Mouse (Mus musculus): ENCODE measurements at regions not wholly inside any gene's neighbourhood (a gene's known extent, or its start where the extent isn't known, plus 50 kb on each side); places are given as distances from the start of the nearest gene placed in this dataset.

- H3K36me3 ChIP-seq (ENCODE audit: control insufficient read depth, insufficient read depth, low read length), result no peaks in the 10 kb centered on the region
- no peak overlapping the region for H3K4me3 ChIP-seq (ENCODE audit: low read depth, low read length)
- H3K9ac ChIP-seq (ENCODE audit: low read length), result no peak overlapping the region
- peak overlapping the region; percentile 18; the same call in 1 of the 2 replicates for H3K4me2 ChIP-seq (ENCODE audit: low read depth, low read length, severe bottlenecking)
- 8% methylated on average over 12 of the region's 12 CpGs for WGBS
- no peaks in the 10 kb centered on the region for H3K27me3 ChIP-seq (ENCODE audit: control insufficient read depth, insufficient read depth, low read length)
- no peaks in the 10 kb centered on the region for H3K9me3 ChIP-seq (ENCODE audit: control insufficient read depth, low read length)
- no peak for ATAC-seq (replicated peaks; ENCODE audit: low FRiP score)
- H3K27ac ChIP-seq (ENCODE audit: low read depth, low read length), result no peak overlapping the region
- no peak for DNase-seq (ENCODE audit: low spot score)
- H3K4me1 ChIP-seq (replicated peaks; ENCODE audit: control insufficient read depth, insufficient read depth, low read length), result peaks cover 13% of the 10 kb centered on the region; the same call in 1 of the 2 replicates
Measured at GRCm38 (mm10) chr3:104305904-104306563, 85.9 kb upstream of the Magi3 start.

GRCm38 (mm10) chr3:104303577-104303976 is 83.4 kb upstream of the Magi3 start:
- Histone ChIP-seq H3K9ac (ENCODE audit: low read length) (no peak overlapping the region), H3K4me1 (replicated peaks; ENCODE audit: control insufficient read depth, insufficient read depth, low read length) (peaks cover 9% of the 10 kb centered on the region; the same call in 1 of the 2 replicates), H3K36me3 (ENCODE audit: control insufficient read depth, insufficient read depth, low read length) (no peaks in the 10 kb centered on the region), H3K27ac (ENCODE audit: low read depth, low read length) (no peak overlapping the region), H3K4me3 (ENCODE audit: low read depth, low read length) (no peak overlapping the region), H3K9me3 (ENCODE audit: control insufficient read depth, low read length) (no peaks in the 10 kb centered on the region), H3K4me2 (ENCODE audit: low read depth, low read length, severe bottlenecking) (no peak overlapping the region), H3K27me3 (ENCODE audit: control insufficient read depth, insufficient read depth, low read length) (no peaks in the 10 kb centered on the region)
- no peak for ATAC-seq (replicated peaks; ENCODE audit: low FRiP score)
- no peak for DNase-seq (ENCODE audit: low spot score)
- WGBS, result 86% methylated on average over 7 of the region's 7 CpGs

- Histone ChIP-seq H3K27me3 (ENCODE audit: control insufficient read depth, insufficient read depth, low read length) (no peaks in the 10 kb centered on the region), H3K36me3 (ENCODE audit: control insufficient read depth, insufficient read depth, low read length) (no peaks in the 10 kb centered on the region), H3K4me3 (ENCODE audit: low read depth, low read length) (no peak overlapping the region), H3K27ac (ENCODE audit: low read depth, low read length) (no peak overlapping the region), H3K4me1 (replicated peaks; ENCODE audit: control insufficient read depth, insufficient read depth, low read length) (peaks cover 3% of the 10 kb centered on the region), H3K4me2 (ENCODE audit: low read depth, low read length, severe bottlenecking) (no peak overlapping the region), H3K9me3 (ENCODE audit: control insufficient read depth, low read length) (no peaks in the 10 kb centered on the region), H3K9ac (ENCODE audit: low read length) (no peak overlapping the region)
- WGBS, result 81% methylated on average over 5 of the region's 5 CpGs
- no peak for ATAC-seq (replicated peaks; ENCODE audit: low FRiP score)
- no peak for DNase-seq (ENCODE audit: low spot score)
Measured at GRCm38 (mm10) chr3:104300201-104300600, 80.0 kb upstream of the Magi3 start.

- no peak overlapping the region for H3K4me2 ChIP-seq (ENCODE audit: low read depth, low read length, severe bottlenecking)
- WGBS, result 55% methylated on average over 4 of the region's 4 CpGs
- no peak overlapping the region for H3K27ac ChIP-seq (ENCODE audit: low read depth, low read length)
- DNase-seq (ENCODE audit: low spot score), result no peak
- no peaks in the 10 kb centered on the region for H3K36me3 ChIP-seq (ENCODE audit: control insufficient read depth, insufficient read depth, low read length)
- H3K4me3 ChIP-seq (ENCODE audit: low read depth, low read length), result no peak overlapping the region
- ATAC-seq (replicated peaks; ENCODE audit: low FRiP score), result no peak
- no peaks in the 10 kb centered on the region for H3K9me3 ChIP-seq (ENCODE audit: control insufficient read depth, low read length)
- no peaks in the 10 kb centered on the region for H3K27me3 ChIP-seq (ENCODE audit: control insufficient read depth, insufficient read depth, low read length)
- H3K4me1 ChIP-seq (replicated peaks; ENCODE audit: control insufficient read depth, insufficient read depth, low read length), result peaks cover 8% of the 10 kb centered on the region
- H3K9ac ChIP-seq (ENCODE audit: low read length), result no peak overlapping the region
Measured at GRCm38 (mm10) chr3:104298878-104299277, 78.7 kb upstream of the Magi3 start.

DNA sequence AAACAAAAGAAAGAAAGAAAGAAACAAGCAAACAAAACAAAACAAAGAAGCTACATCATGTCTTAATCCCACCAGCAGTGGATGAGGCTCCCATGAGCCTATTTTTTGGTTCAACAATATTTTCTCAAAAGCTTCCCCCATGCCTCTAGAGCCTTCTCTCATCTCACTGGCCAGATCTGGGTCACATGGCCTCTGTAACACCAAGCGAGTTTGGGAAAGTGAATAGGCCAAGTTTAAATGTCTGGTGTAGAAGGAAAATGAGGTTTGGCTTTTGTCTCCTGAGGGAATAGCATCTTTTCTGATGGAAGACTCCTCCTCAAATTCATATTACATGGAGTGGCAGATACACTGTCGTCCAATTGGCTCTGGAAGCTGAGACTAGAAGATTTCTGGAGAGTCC is 78.2 kb upstream of the Magi3 start:
- WGBS, result 97% methylated on average over 2 of the region's 2 CpGs
- H3K4me1 ChIP-seq (replicated peaks; ENCODE audit: control insufficient read depth, insufficient read depth, low read length), result peaks cover 8% of the 10 kb centered on the region
- no peak overlapping the region for H3K4me2 ChIP-seq (ENCODE audit: low read depth, low read length, severe bottlenecking)
- no peak overlapping the region for H3K4me3 ChIP-seq (ENCODE audit: low read depth, low read length)
- H3K9me3 ChIP-seq (ENCODE audit: control insufficient read depth, low read length), result no peaks in the 10 kb centered on the region
- H3K9ac ChIP-seq (ENCODE audit: low read length), result no peak overlapping the region
- no peak overlapping the region for H3K27ac ChIP-seq (ENCODE audit: low read depth, low read length)
- DNase-seq (ENCODE audit: low spot score) (no peak), ATAC-seq (replicated peaks; ENCODE audit: low FRiP score) (no peak)
- no peaks in the 10 kb centered on the region for H3K36me3 ChIP-seq (ENCODE audit: control insufficient read depth, insufficient read depth, low read length)
- H3K27me3 ChIP-seq (ENCODE audit: control insufficient read depth, insufficient read depth, low read length), result no peaks in the 10 kb centered on the region

GRCm38 (mm10) chr3:104297112-104297511 is 76.9 kb upstream of the Magi3 start:
- H3K36me3 ChIP-seq (ENCODE audit: control insufficient read depth, insufficient read depth, low read length), result no peaks in the 10 kb centered on the region
- no peak for ATAC-seq (replicated peaks; ENCODE audit: low FRiP score)
- no peaks in the 10 kb centered on the region for H3K27me3 ChIP-seq (ENCODE audit: control insufficient read depth, insufficient read depth, low read length)
- 77% methylated on average over 6 of the region's 6 CpGs for whole genome bisulfite sequencing
- H3K4me2 ChIP-seq (ENCODE audit: low read depth, low read length, severe bottlenecking), result no peak overlapping the region
- H3K27ac ChIP-seq (ENCODE audit: low read depth, low read length), result no peak overlapping the region
- no peaks in the 10 kb centered on the region for H3K9me3 ChIP-seq (ENCODE audit: control insufficient read depth, low read length)
- no peak overlapping the region for H3K9ac ChIP-seq (ENCODE audit: low read length)
- H3K4me3 ChIP-seq (ENCODE audit: low read depth, low read length), result no peak overlapping the region
- no peak for DNase-seq (ENCODE audit: low spot score)
- peaks cover 8% of the 10 kb centered on the region for H3K4me1 ChIP-seq (replicated peaks; ENCODE audit: control insufficient read depth, insufficient read depth, low read length)

GRCm38 (mm10) chr3:104295856-104296255 is 75.7 kb upstream of the Magi3 start:
- Histone ChIP-seq H3K36me3 (ENCODE audit: control insufficient read depth, insufficient read depth, low read length) (no peaks in the 10 kb centered on the region), H3K27ac (ENCODE audit: low read depth, low read length) (no peak overlapping the region), H3K9ac (ENCODE audit: low read length) (no peak overlapping the region), H3K4me2 (ENCODE audit: low read depth, low read length, severe bottlenecking) (no peak overlapping the region), H3K27me3 (ENCODE audit: control insufficient read depth, insufficient read depth, low read length) (no peaks in the 10 kb centered on the region), H3K4me1 (replicated peaks; ENCODE audit: control insufficient read depth, insufficient read depth, low read length) (peaks cover 8% of the 10 kb centered on the region), H3K4me3 (ENCODE audit: low read depth, low read length) (no peak overlapping the region), H3K9me3 (ENCODE audit: control insufficient read depth, low read length) (no peaks in the 10 kb centered on the region)
- ATAC-seq (replicated peaks; ENCODE audit: low FRiP score), result no peak
- DNase-seq (ENCODE audit: low spot score), result no peak
- 61% methylated on average over 9 of the region's 9 CpGs for WGBS

GRCm38 (mm10) chr3:104295015-104295719 is 75.0 kb upstream of the Magi3 start:
- DNase-seq (ENCODE audit: low spot score) (no peak), ATAC-seq (replicated peaks; ENCODE audit: low FRiP score) (no peak)
- no peak overlapping the region for H3K4me3 ChIP-seq (ENCODE audit: low read depth, low read length)
- 30% methylated on average over 8 of the region's 8 CpGs for WGBS
- H3K9ac ChIP-seq (ENCODE audit: low read length), result no peak overlapping the region; the same call in 1 of the 2 replicates
- no peak overlapping the region for H3K4me2 ChIP-seq (ENCODE audit: low read depth, low read length, severe bottlenecking)
- no peaks in the 10 kb centered on the region for H3K27me3 ChIP-seq (ENCODE audit: control insufficient read depth, insufficient read depth, low read length)
- no peaks in the 10 kb centered on the region for H3K9me3 ChIP-seq (ENCODE audit: control insufficient read depth, low read length)
- no peaks in the 10 kb centered on the region for H3K36me3 ChIP-seq (ENCODE audit: control insufficient read depth, insufficient read depth, low read length)
- peaks cover 8% of the 10 kb centered on the region for H3K4me1 ChIP-seq (replicated peaks; ENCODE audit: control insufficient read depth, insufficient read depth, low read length)
- no peak overlapping the region for H3K27ac ChIP-seq (ENCODE audit: low read depth, low read length)

- Histone ChIP-seq H3K27me3 (ENCODE audit: control insufficient read depth, insufficient read depth, low read length) (no peaks in the 10 kb centered on the region), H3K4me1 (replicated peaks; ENCODE audit: control insufficient read depth, insufficient read depth, low read length) (peaks cover 8% of the 10 kb centered on the region), H3K4me3 (ENCODE audit: low read depth, low read length) (no peak overlapping the region), H3K9ac (ENCODE audit: low read length) (no peak overlapping the region), H3K9me3 (ENCODE audit: control insufficient read depth, low read length) (no peaks in the 10 kb centered on the region), H3K36me3 (ENCODE audit: control insufficient read depth, insufficient read depth, low read length) (no peaks in the 10 kb centered on the region), H3K27ac (ENCODE audit: low read depth, low read length) (no peak overlapping the region), H3K4me2 (ENCODE audit: low read depth, low read length, severe bottlenecking) (no peak overlapping the region)
- DNase-seq (ENCODE audit: low spot score) (no peak), ATAC-seq (replicated peaks; ENCODE audit: low FRiP score) (no peak)
- WGBS, result 26% methylated on average over 3 of the region's 3 CpGs
Measured at GRCm38 (mm10) chr3:104293869-104294268, 73.7 kb upstream of the Magi3 start.
